Mouse (Mus musculus) ES-Bruce4 (cell line): ENCODE data around the gene Itga7. TPM values are rescaled to one million over a fixed set of nuclear protein-coding genes. Genes with fewer than 3 reads are reported as not detected.

Experiments used
- H3K27ac ChIP-seq: 2 replicates; pipeline ENCODE4 v1.5.1; 2012; ENCODE audit warnings: low read length, inconsistent platforms; ENCODE audit not compliant: insufficient read depth
- H3K27me3 ChIP-seq: 2 replicates; pipeline ENCODE4 v1.6.1; 2012; ENCODE audit warnings: mild to moderate bottlenecking, low read length, inconsistent platforms; ENCODE audit not compliant: control insufficient read depth, poor library complexity, insufficient read depth, severe bottlenecking
- H3K36me3 ChIP-seq: 2 replicates; pipeline ENCODE4 v1.6.1; 2012; ENCODE audit warnings: inconsistent platforms, mild to moderate bottlenecking, low read length, moderate library complexity; ENCODE audit not compliant: control insufficient read depth, poor library complexity, insufficient read depth, severe bottlenecking
- H3K4me1 ChIP-seq: one replicate; pipeline ENCODE4 v1.8.1; 2011; ENCODE audit warnings: low read length; ENCODE audit not compliant: control insufficient read depth, insufficient read depth
- H3K4me3 ChIP-seq: 2 replicates; pipeline ENCODE4 v1.5.1; 2011; ENCODE audit warnings: low read depth, mild to moderate bottlenecking, low read length
- H3K9ac ChIP-seq: 2 replicates; pipeline ENCODE4 v1.6.1; 2012; ENCODE audit warnings: low read depth, mild to moderate bottlenecking, inconsistent platforms; ENCODE audit not compliant: poor library complexity, severe bottlenecking
- H3K9me3 ChIP-seq: replicated peaks from 2 replicates; pipeline ENCODE4 v1.6.1; 2012; ENCODE audit warnings: mild to moderate bottlenecking, low read length, inconsistent platforms; ENCODE audit not compliant: control insufficient read depth, poor library complexity, insufficient read depth, severe bottlenecking
- CTCF ChIP-seq: IDR thresholded peaks from one replicate; pipeline ENCODE4 v1.8.1; 2011; ENCODE audit warnings: low read depth, low read length
- EP300 ChIP-seq: IDR thresholded peaks from 2 replicates; pipeline ENCODE4 v1.6.1; 2011; ENCODE audit warnings: low read depth, low read length; ENCODE audit not compliant: insufficient read depth
- POLR2A ChIP-seq: IDR thresholded peaks from one replicate; pipeline ENCODE4 v1.8.1; 2011; ENCODE audit warnings: low read length; ENCODE audit not compliant: insufficient read depth
- polyA plus RNA-seq: library from polyadenylated mRNA; stranded (reverse); fragments of >200 nt; gene quantifications from 2 replicates; pipeline ENCODE4 v1.2.4, GENCODE M21; 2011; ENCODE audit warnings: low read depth; ENCODE audit not compliant: missing spikeins, insufficient read depth, insufficient read length

Gene Itga7
- polyA plus RNA-seq, 1 experiment, result 1.6 TPM

DNA sequence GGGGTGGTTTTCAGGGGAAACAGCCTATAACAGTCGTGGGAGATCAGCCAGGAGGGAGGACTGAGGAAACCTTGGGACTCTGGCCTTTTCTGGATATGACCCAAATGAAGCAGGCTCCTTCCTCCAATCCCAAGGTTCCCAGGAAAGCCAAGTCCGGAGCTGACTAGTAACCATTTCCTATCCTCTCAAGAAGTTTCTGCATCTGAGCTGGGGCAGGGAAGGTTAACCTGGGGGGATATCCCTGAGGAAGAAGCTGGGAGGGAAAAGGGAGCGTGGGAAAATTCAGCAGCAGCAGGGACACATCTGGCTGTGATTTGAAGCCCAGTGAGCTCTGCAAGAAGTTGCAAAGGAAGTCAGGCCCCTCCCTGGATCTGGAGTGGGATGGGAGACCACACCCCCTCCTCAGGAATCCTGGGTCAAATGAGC, 12.9 kb upstream of the Itga7 start:
- Histone ChIP-seq H3K9ac (no peak overlapping the region), H3K9me3 (no peaks in the 10 kb centered on the region), H3K36me3 (peaks cover 10% of the 10 kb centered on the region), H3K4me3 (no peak overlapping the region), H3K4me1 (peaks cover 3% of the 10 kb centered on the region), H3K27ac (no peak overlapping the region), H3K27me3 (no peaks in the 10 kb centered on the region)
- no peak for TF ChIP-seq POLR2A
- TF ChIP-seq CTCF, result no peak
- no peak for TF ChIP-seq EP300

DNA sequence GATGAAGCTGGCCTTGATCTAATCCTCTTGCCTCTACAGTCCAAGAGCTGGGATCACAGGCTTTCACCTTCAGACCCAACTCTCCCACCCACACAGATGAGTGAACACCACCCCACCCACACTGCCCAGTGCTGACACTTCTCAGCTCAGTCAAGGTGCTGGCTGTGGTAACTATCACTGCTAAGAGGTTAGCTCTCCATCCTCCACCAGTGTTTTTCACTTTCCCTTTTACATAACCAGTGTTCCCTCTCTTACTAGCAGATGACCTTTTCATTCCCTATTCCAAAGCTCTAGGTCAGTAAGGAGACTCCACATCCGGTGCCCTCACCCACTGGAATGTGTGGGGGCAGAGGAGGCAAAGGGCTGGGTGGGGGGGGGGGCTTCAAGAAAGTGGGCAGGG, 12.4 kb upstream of the Itga7 start:
- Histone ChIP-seq H3K4me3 (no peak overlapping the region), H3K27me3 (no peaks in the 10 kb centered on the region), H3K9me3 (no peaks in the 10 kb centered on the region), H3K4me1 (peaks cover 3% of the 10 kb centered on the region), H3K9ac (no peak overlapping the region), H3K27ac (no peak overlapping the region), H3K36me3 (peaks cover 8% of the 10 kb centered on the region)
- TF ChIP-seq POLR2A (no peak), CTCF (no peak), EP300 (no peak)

DNA sequence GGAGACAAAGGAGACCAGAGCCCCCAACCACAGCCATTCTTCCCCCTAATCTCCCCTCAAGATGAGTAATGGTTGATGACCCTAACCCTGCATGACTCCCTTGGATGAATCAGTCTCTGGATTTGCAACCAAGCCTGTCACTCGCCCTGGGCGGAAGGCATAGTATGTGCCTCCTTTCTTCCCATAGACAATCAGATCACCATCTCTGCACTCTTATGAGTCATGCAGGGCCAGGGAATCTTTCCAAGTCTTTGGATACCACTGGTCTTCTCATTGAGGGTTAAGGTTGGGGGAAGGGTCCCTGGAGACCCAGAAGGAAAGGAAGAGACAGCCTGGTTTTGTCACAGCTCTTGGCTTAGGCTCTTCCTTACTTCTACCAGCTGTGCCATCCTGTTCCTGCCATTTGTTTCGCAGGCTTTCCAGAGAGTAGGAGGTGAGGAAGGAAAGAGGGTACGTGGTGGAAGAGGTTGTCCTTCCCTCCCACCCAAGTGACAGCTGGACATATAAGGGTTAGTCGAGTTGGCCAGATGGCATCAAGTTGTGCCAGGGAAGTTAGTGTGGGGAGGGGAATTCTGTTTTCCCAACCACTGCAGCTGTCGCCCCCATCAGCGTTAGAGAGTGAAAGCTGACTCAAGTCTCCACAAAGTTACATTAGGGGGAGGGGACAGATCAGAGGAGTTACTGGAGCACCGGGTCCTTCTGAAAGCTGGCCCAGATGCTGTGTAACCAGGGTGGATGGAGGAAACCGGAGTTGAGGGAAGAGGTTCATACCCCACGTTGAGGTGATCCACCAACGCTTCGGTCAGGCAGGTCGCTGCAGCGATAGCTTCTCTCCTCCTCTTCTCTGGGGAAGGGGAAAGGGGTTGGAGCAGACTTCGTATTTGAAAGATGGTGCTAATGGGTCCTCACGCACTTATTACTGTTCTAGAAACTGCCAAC, 11.5 kb upstream of the Itga7 start:
- Histone ChIP-seq H3K27ac (no peak overlapping the region), H3K9me3 (no peaks in the 10 kb centered on the region), H3K4me3 (peak overlapping the region; percentile 39), H3K27me3 (no peaks in the 10 kb centered on the region), H3K4me1 (peaks cover 3% of the 10 kb centered on the region), H3K9ac (peak overlapping the region; percentile 50), H3K36me3 (no peaks in the 10 kb centered on the region)
- no peak for TF ChIP-seq CTCF
- no peak for TF ChIP-seq POLR2A
- no peak for TF ChIP-seq EP300

DNA sequence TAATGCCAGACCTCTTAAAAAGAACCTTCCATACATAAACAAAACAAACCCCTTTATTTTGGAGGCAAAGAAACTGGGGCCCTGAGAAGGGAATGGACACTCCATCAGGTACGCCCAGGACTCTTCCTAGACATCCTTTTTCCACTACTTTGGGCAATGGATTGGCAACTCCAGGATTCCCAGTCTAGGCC, 10.9 kb upstream of the Itga7 start, which contains the start of gene Rdh5:
Gene Rdh5, minus strand, starts transcription at position 67 of the 191 bp plus-strand sequence.
- Histone ChIP-seq H3K9ac (peak within 1 kb of the TSS; percentile 50), H3K4me3 (peak within 1 kb of the TSS; percentile 74), H3K27me3 (no peaks in the 10 kb centered on the region), H3K36me3 (no peaks in the 10 kb centered on the region), H3K27ac (no peak within 1 kb of the TSS), H3K4me1 (peaks cover 3% of the 10 kb centered on the region), H3K9me3 (no peaks in the 10 kb centered on the region)
- TF ChIP-seq EP300, result no peak
- no peak for TF ChIP-seq POLR2A
- no peak for TF ChIP-seq CTCF

DNA sequence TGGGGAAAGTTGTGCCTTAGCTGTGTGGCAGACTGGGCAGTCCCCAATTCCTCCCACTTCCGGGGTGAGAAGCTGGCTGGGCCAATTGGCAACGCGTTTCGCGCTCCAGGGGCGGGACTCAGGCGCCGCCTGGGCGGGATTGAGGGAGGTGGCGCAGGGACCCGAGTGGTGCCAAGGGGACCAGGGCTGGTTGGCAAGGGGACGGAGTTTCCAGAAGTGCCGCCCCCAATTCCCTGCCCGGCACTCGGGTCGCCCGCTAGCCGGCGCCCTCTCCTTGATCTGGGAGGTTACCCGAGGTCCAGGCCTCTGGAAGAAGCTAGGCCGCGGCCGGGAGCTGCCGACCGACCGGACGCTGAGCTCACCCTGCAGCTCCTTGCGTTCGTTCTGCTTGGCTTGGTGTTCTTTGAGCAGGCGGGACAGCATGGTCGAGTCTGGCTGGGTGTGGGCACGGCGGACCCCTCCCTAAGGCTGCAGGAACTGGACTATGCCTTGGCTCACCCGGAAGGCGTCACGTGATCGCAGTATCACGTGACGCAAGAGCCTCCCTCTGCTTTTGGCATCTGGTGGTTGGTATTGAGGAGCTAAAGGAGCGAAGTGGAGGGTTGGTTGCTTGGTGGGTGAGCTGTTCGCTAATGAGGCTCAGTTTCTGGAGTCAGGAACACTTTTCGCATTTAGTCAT, 10.5 kb upstream of the Itga7 start:
- no peak overlapping the region for H3K27ac ChIP-seq
- peak overlapping the region; percentile 74 for H3K4me3 ChIP-seq
- H3K36me3 ChIP-seq, result no peaks in the 10 kb centered on the region
- no peaks in the 10 kb centered on the region for H3K9me3 ChIP-seq
- H3K27me3 ChIP-seq, result no peaks in the 10 kb centered on the region
- TF ChIP-seq POLR2A (peak; percentile 6), CTCF (no peak), EP300 (0 out of 2 replicates have a peak, but pooled peaks have one; percentile 4)
- H3K4me1 ChIP-seq, result peaks cover 3% of the 10 kb centered on the region
- H3K9ac ChIP-seq, result peak overlapping the region; percentile 50

DNA sequence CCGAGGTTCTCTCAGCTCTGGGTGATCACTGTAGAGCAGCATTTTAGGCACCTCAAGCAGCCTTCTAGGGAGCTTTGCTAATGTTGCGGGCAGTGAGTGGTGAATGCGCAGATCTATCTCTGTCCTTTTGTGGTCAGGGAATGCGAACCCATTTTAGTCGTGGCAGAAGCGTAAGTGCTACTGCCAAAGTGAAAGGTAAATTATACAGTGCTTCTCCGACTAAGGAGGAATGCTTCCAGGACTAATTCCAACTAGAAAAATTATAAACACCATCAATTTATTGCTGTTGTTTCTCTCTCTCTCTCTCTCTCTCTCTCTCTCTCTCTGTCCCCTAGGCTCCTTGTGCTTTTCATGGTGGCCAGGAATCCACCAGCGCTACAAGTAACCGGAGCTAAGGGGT, 9.7 kb upstream of the Itga7 start, which contains the start of gene Bloc1s1:
Gene Bloc1s1, minus strand, starts transcription at position 101 of the 400 bp plus-strand sequence.
- TF ChIP-seq CTCF (no peak), EP300 (no peak), POLR2A (no peak)
- H3K9ac ChIP-seq, result peak within 1 kb of the TSS; percentile 50
- no peaks in the 10 kb centered on the region for H3K36me3 ChIP-seq
- no peak within 1 kb of the TSS for H3K27ac ChIP-seq
- peaks cover 3% of the 10 kb centered on the region for H3K4me1 ChIP-seq
- H3K4me3 ChIP-seq, result peak within 1 kb of the TSS; percentile 74
- no peaks in the 10 kb centered on the region for H3K27me3 ChIP-seq
- H3K9me3 ChIP-seq, result no peaks in the 10 kb centered on the region
